Mouse (Mus musculus): Measurements from ENCODE around the gene Rtl8b. TPM values are rescaled to one million over a fixed set of nuclear protein-coding genes. Genes with fewer than 3 reads are reported as not detected.

The Rtl8b gene
- 52.1 and 54.0 TPM in 2 replicates for polyA plus RNA-seq (2012)

GRCm38 (mm10) chrX:53670294-53670693 lies at the start of gene Rtl8b:
TSS of gene Rtl8b (minus strand) at chrX:53670408.

GRCm38 (mm10) chrX:53642980-53643961 lies 26.9 kb downstream of the Rtl8b start, which contains the start of gene Rtl8a:
TSS of gene Rtl8a (minus strand) at chrX:53643682.

Other genes with a start within 250 kb of the Rtl8b start
- not detected in 2 replicates for gene Etd, start 235.5 kb downstream of the Rtl8b start, polyA plus RNA-seq (2012)
- 0.68 and 0.74 TPM in 2 replicates for gene Rtl8c, start 62.4 kb downstream of the Rtl8b start, polyA plus RNA-seq (2012)
- gene Gm14597, start 61.4 kb downstream of the Rtl8b start, polyA plus RNA-seq (2012), result not detected in 2 replicates
- gene Rtl8a, start 26.7 kb downstream of the Rtl8b start, polyA plus RNA-seq (2012), result 23.3 and 33.9 TPM in 2 replicates
- gene 4930502E18Rik, start 54.4 kb upstream of the Rtl8b start, polyA plus RNA-seq (2012), result not detected in 2 replicates
- not detected in 2 replicates for gene 1700013H16Rik, start 87.4 kb upstream of the Rtl8b start, polyA plus RNA-seq (2012)
- gene Zfp36l3, start 106.0 kb upstream of the Rtl8b start, polyA plus RNA-seq (2012), result not detected in 2 replicates
- gene Xlr, start 127.3 kb upstream of the Rtl8b start, polyA plus RNA-seq (2012), result 0.11 and 0.35 TPM in 2 replicates

Data from megakaryocyte-erythroid progenitor cell, adult 5 weeks (primary cell).